ENCODE assay signal across 10 mouse cellular contexts in genomic region chr12:69539353-69539752, GRCm38 (mm10). TPM values are rescaled to one million over a fixed set of nuclear protein-coding genes. Genes with fewer than 3 reads are reported as not detected.
A peak's percentile ranks its signal among the peaks of the same experiment; 100 is the strongest.
DNase-seq lines count a peak whose midpoint lies in the region; ATAC-seq and TF ChIP-seq lines count a peak whose summit lies in the region.
"Had no signal": no experiment of that assay in that cellular context is flagged by ENCODE, and none has a peak within 500 bp of the region (broad histone marks: within the 10 kb centered on the region; RNA-seq: fewer than 3 reads in every experiment).

No protein-coding gene starts in this region.

- intact Hi-C loops in left cerebral cortex, adult 2 months (cut with DNase I): no loop called here

- no peak overlapping the region for H3K9ac ChIP-seq in liver, embryonic 11.5 days (ENCODE audit: low read depth, low read length)
- H3K9ac ChIP-seq: neural tube, embryonic 13.5 days had no signal

- TF ChIP-seq POLR2A in embryonic fibroblast, embryonic 13.5 days (IDR thresholded peaks at IDR 0.05; ENCODE audit: low read depth, low read length): no peak; the same call in 1 of the 2 replicates

- WGBS in liver, embryonic 11.5 days: 51% methylated on average over 7 of the region's 7 CpGs

- no peak overlapping the region for H3K4me3 ChIP-seq in left cerebral cortex, adult 2 months
- H3K4me3 ChIP-seq in embryonic fibroblast, embryonic 13.5 days (ENCODE audit: insufficient read depth, low read length): no peak overlapping the region
- H3K4me3 ChIP-seq in liver, embryonic 11.5 days (ENCODE audit: low read depth, low read length): no peak overlapping the region
- H3K4me3 ChIP-seq: neural tube, embryonic 13.5 days had no signal

- ATAC-seq in liver, embryonic 11.5 days (replicated peaks; ENCODE audit: low FRiP score): no peak

- no peak overlapping the region for H3K27ac ChIP-seq in left cerebral cortex, adult 2 months
- peak overlapping the region; percentile 98 for H3K27ac ChIP-seq in embryonic fibroblast, embryonic 13.5 days (ENCODE audit: insufficient read depth, low read length)
- no peak overlapping the region for H3K27ac ChIP-seq in liver, embryonic 11.5 days (ENCODE audit: low read depth, low read length)

- no peaks in the 10 kb centered on the region for H3K27me3 ChIP-seq in liver, embryonic 11.5 days (replicated peaks; ENCODE audit: control insufficient read depth, insufficient read depth, low read length)
- H3K27me3 ChIP-seq: neural tube, embryonic 13.5 days had no signal

- H3K4me2 ChIP-seq in liver, embryonic 11.5 days: no peak overlapping the region; the same call in 1 of the 2 replicates
- H3K4me2 ChIP-seq: neural tube, embryonic 13.5 days had no signal

- H3K4me1 ChIP-seq in embryonic fibroblast, embryonic 13.5 days (ENCODE audit: control insufficient read depth, insufficient read depth, low read length): peaks cover 23% of the 10 kb centered on the region
- H3K4me1 ChIP-seq in liver, embryonic 11.5 days (replicated peaks; ENCODE audit: control insufficient read depth, insufficient read depth, low read length): peaks cover 27% of the 10 kb centered on the region

- no peak for TF ChIP-seq CTCF in left cerebral cortex, adult 2 months (IDR thresholded peaks at IDR 0.05)
- TF ChIP-seq CTCF in embryonic fibroblast, embryonic 13.5 days (IDR thresholded peaks at IDR 0.05; ENCODE audit: borderline replicate concordance, insufficient read depth, low read length): no peak

- DNase-seq in left cerebral cortex, adult 2 months (ENCODE audit: extremely low spot score in 1 of 2, low spot score in 2 of 2): peak; percentile 15
- no peak for DNase-seq in left cerebral cortex, adult 11 months (ENCODE audit: low spot score)
- DNase-seq in MN1 (ENCODE audit: low spot score): peak; percentile 68
- peak; percentile 24 to 39 for DNase-seq in right cerebral cortex, postnatal 10 days (ENCODE audit: low spot score in 2 of 2)
- no peak for DNase-seq in cerebellum, adult 11 months
- no peak for DNase-seq in liver, embryonic 11.5 days (ENCODE audit: low spot score)
- DNase-seq in kidney, postnatal 36 days: no peak
- DNase-seq: cerebellum, postnatal 10 days had no signal

- no peaks in the 10 kb centered on the region for H3K9me3 ChIP-seq in liver, embryonic 11.5 days (ENCODE audit: control insufficient read depth, low read length)
- H3K9me3 ChIP-seq: neural tube, embryonic 13.5 days had no signal

- H3K36me3 ChIP-seq in liver, embryonic 11.5 days (ENCODE audit: control insufficient read depth, insufficient read depth, low read length): no peaks in the 10 kb centered on the region
- H3K36me3 ChIP-seq: neural tube, embryonic 13.5 days had no signal

RNA-seq across cellular contexts. Expression of gene Vcpkmt, which starts 43.5 kb away (rescaled TPM):
- 10 to 100 TPM; 23.2 to 26.0 TPM for total RNA-seq in left cerebral cortex, adult 2 months (2021)
- polyA plus RNA-seq in embryonic fibroblast, embryonic 13.5 days (2011; ENCODE audit: insufficient read length, low read depth, missing spikeins): 14.5 and 14.7 TPM in 2 replicates
- polyA plus RNA-seq in liver, embryonic 11.5 days (2014; fragmentation: Nextera tagmentation; extraction: Ambion mirVana): 32.5 and 32.6 TPM in 2 replicates

Comparison
In these comparisons a context has a peak if more than half of its experiments do, and no peak if none do; other contexts are left out.
1. DNase-seq: peak in left cerebral cortex, adult 2 months (2 of 2), MN1 (single experiment) and right cerebral cortex, postnatal 10 days (2 of 2); none in left cerebral cortex, adult 11 months (single experiment), cerebellum, adult 11 months (single experiment), liver, embryonic 11.5 days (single experiment) and kidney, postnatal 36 days (0 of 2).